Comparison of ENCODE assay signal across 32 mouse cellular contexts in the genomic region with DNA sequence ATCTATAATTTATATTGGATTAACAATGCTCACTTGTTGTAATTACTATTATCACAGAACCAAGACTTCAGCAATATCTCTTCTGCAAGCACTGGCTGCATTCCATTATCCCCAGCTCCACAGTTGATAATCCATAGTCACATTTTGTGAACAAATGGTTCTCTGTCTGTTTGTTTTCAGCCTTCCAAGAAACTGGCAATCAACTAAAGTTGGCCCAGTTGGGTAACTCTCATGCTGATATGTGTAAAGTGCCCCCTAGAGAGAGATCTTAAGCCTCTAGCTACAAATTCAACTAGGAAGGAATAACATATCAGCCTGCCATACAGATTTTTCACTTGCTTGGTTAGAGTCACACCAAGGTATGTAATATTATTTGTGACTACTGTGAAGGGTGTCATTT.
DNase-seq lines count a peak whose midpoint lies in the region; ATAC-seq and TF ChIP-seq lines count a peak whose summit lies in the region.
"Had no signal": no experiment of that assay in that cellular context is flagged by ENCODE, and none has a peak within 500 bp of the region (broad histone marks: within the 10 kb centered on the region; RNA-seq: fewer than 3 reads in every experiment).

No protein-coding gene starts in this region.

- no peaks in the 10 kb centered on the region for H3K36me3 ChIP-seq in hindbrain, postnatal 0 days (ENCODE audit: insufficient read depth, low read length)
- H3K36me3 ChIP-seq in hindbrain, embryonic 13.5 days, result no peaks in the 10 kb centered on the region
- H3K36me3 ChIP-seq: heart, embryonic 10.5 days; heart, embryonic 15.5 days; limb, embryonic 10.5 days; limb, embryonic 15.5 days; liver, embryonic 15.5 days; midbrain, embryonic 10.5 days; neural tube, embryonic 12.5 days had no signal

- H3K4me2 ChIP-seq in hindbrain, postnatal 0 days (ENCODE audit: low read depth, low read length), result no peak overlapping the region
- no peak overlapping the region for H3K4me2 ChIP-seq in hindbrain, embryonic 13.5 days
- H3K4me2 ChIP-seq: heart, embryonic 15.5 days; limb, embryonic 15.5 days; liver, embryonic 15.5 days; lung, embryonic 14.5 days; neural tube, embryonic 12.5 days had no signal

- no peaks in the 10 kb centered on the region for H3K9me3 ChIP-seq in hindbrain, postnatal 0 days (ENCODE audit: low read length)
- H3K9me3 ChIP-seq in hindbrain, embryonic 13.5 days, result no peaks in the 10 kb centered on the region
- H3K9me3 ChIP-seq: heart, embryonic 10.5 days; heart, embryonic 15.5 days; limb, embryonic 10.5 days; limb, embryonic 15.5 days; liver, embryonic 15.5 days; midbrain, embryonic 10.5 days; neural tube, embryonic 12.5 days had no signal

- no peak overlapping the region for H3K27ac ChIP-seq in hindbrain, postnatal 0 days
- no peak overlapping the region for H3K27ac ChIP-seq in hindbrain, embryonic 13.5 days
- 0 out of 2 replicates have a peak overlapping the region, but pooled peaks have one; percentile 37 for H3K27ac ChIP-seq in layer of hippocampus, adult 2 months
- H3K27ac ChIP-seq: heart, embryonic 10.5 days; heart, embryonic 15.5 days; limb, embryonic 10.5 days; limb, embryonic 15.5 days; liver, embryonic 15.5 days; midbrain, embryonic 10.5 days; neural tube, embryonic 12.5 days had no signal

- H3K27me3 ChIP-seq in hindbrain, postnatal 0 days (ENCODE audit: insufficient read depth, low read length), result no peaks in the 10 kb centered on the region
- H3K27me3 ChIP-seq in hindbrain, embryonic 13.5 days, result no peaks in the 10 kb centered on the region
- H3K27me3 ChIP-seq: CH12.LX; heart, embryonic 15.5 days; limb, embryonic 15.5 days; liver, embryonic 15.5 days; neural tube, embryonic 12.5 days had no signal

- peak; percentile 1 for DNase-seq in cerebellum, adult 9-10 months
- DNase-seq in cerebellum, adult 8-10 months, result no peak
- peak; percentile 15 for DNase-seq in hindbrain, postnatal 0 days (ENCODE audit: low spot score)
- DNase-seq in layer of hippocampus, adult 2 months (ENCODE audit: low spot score in 2 of 2), result peak; percentile 30 to 61
- DNase-seq in layer of hippocampus, postnatal 36 days, result peak; percentile 6 to 7
- DNase-seq in testis, postnatal 14 days (ENCODE audit: low spot score), result no peak
- no peak for DNase-seq in left cerebral cortex, adult 18-20 months (ENCODE audit: low spot score in 2 of 2)
- DNase-seq: adrenal gland, adult 8-10 months; cerebellum, adult 18-20 months; cerebellum, postnatal 36 days; gastrocnemius, postnatal 25 days; heart, adult 11 months; kidney, adult 9 months; kidney, postnatal 10 days; lung, embryonic 14.5 days; lung, postnatal 14 days; right cerebral cortex, adult 18-20 months; spleen, adult 18-20 months; thymus, postnatal 4 days had no signal

- no peak overlapping the region for H3K4me3 ChIP-seq in hindbrain, postnatal 0 days (ENCODE audit: low read length)
- no peak overlapping the region for H3K4me3 ChIP-seq in hindbrain, embryonic 13.5 days
- no peak overlapping the region for H3K4me3 ChIP-seq in layer of hippocampus, adult 2 months
- H3K4me3 ChIP-seq: heart, embryonic 10.5 days; heart, embryonic 15.5 days; limb, embryonic 10.5 days; limb, embryonic 15.5 days; liver, embryonic 15.5 days; midbrain, embryonic 10.5 days; myocyte; neural tube, embryonic 12.5 days had no signal

- H3K9ac ChIP-seq in hindbrain, postnatal 0 days (replicated peaks; ENCODE audit: low read length), result no peak overlapping the region
- no peak overlapping the region for H3K9ac ChIP-seq in hindbrain, embryonic 13.5 days
- H3K9ac ChIP-seq: heart, embryonic 15.5 days; limb, embryonic 15.5 days; liver, embryonic 15.5 days; lung, embryonic 14.5 days; neural tube, embryonic 12.5 days had no signal

- H3K4me1 ChIP-seq in hindbrain, postnatal 0 days (ENCODE audit: insufficient read depth, low read length), result no peaks in the 10 kb centered on the region
- H3K4me1 ChIP-seq in hindbrain, embryonic 13.5 days (replicated peaks), result no peaks in the 10 kb centered on the region
- H3K4me1 ChIP-seq: heart, embryonic 10.5 days; heart, embryonic 15.5 days; limb, embryonic 10.5 days; limb, embryonic 15.5 days; liver, embryonic 15.5 days; midbrain, embryonic 10.5 days; neural tube, embryonic 12.5 days had no signal

- no peak for ATAC-seq in hindbrain, postnatal 0 days
- no peak for ATAC-seq in hindbrain, embryonic 13.5 days (ENCODE audit: low FRiP score)
- ATAC-seq: activated CD4-positive, CD25-positive, alpha-beta regulatory T cell, adult 4 months; intestine, embryonic 16.5 days; midbrain, embryonic 16.5 days had no signal

- no peak for TF ChIP-seq CTCF in hindbrain, postnatal 0 days (IDR thresholded peaks at IDR 0.05; ENCODE audit: low read depth)
- peak; percentile 54 for TF ChIP-seq CTCF in layer of hippocampus, adult 2 months (conservative IDR thresholded peaks at IDR 0.05)

Comparison
In these comparisons a context has a peak if more than half of its experiments do, and no peak if none do; other contexts are left out.
1. DNase-seq: peak in cerebellum, adult 9-10 months (single experiment), hindbrain, postnatal 0 days (single experiment), layer of hippocampus, adult 2 months (2 of 2) and layer of hippocampus, postnatal 36 days (2 of 2); none in cerebellum, adult 8-10 months (single experiment), testis, postnatal 14 days (single experiment) and left cerebral cortex, adult 18-20 months (0 of 2).